Mouse (Mus musculus) midbrain, embryonic 10.5 days (tissue): ENCODE results near the gene Epop. TPM values are rescaled to one million over a fixed set of nuclear protein-coding genes. Genes with fewer than 3 reads are reported as not detected.

Experiments
- DNase-seq: peaks from one replicate; pipeline ENCODE4 v3.0.0-alpha.2; 2017; ENCODE audit warnings: low spot score
- H3K27ac ChIP-seq: fragments of 300-500 bp; sonication (generic); replicated peaks from 2 replicates; pipeline ENCODE4 v1.5.1; 2016; ENCODE audit warnings: mild to moderate bottlenecking
- H3K27me3 ChIP-seq: fragments of 300-500 bp; sonication (generic); 2 replicates; pipeline ENCODE4 v1.6.1; 2016; ENCODE audit warnings: low read depth, mild to moderate bottlenecking; ENCODE audit not compliant: poor library complexity, severe bottlenecking
- H3K36me3 ChIP-seq: fragments of 300-500 bp; sonication (generic); 2 replicates; pipeline ENCODE4 v1.6.1; 2016; ENCODE audit warnings: mild to moderate bottlenecking, moderate library complexity
- H3K4me1 ChIP-seq: fragments of 300-500 bp; sonication (generic); 2 replicates; pipeline ENCODE4 v1.6.1; 2016
- H3K4me3 ChIP-seq: fragments of 300-500 bp; sonication (generic); 2 replicates; pipeline ENCODE4 v1.5.1; 2016; ENCODE audit warnings: mild to moderate bottlenecking, moderate library complexity
- H3K9me3 ChIP-seq: fragments of 300-500 bp; sonication (generic); replicated peaks from 2 replicates; pipeline ENCODE4 v1.6.1; 2016; ENCODE audit warnings: mild to moderate bottlenecking
- WGBS: fragments of 180-500 bp; shearing (Covaris S2); methylation state at CpG from one replicate; pipeline ENCODE4 v1.1.7; 2016; 5-methylcytosine and 5-hydroxymethylcytosine counted together
- polyA plus RNA-seq: library from polyadenylated mRNA; unstranded; fragments of >200 nt; fragmentation: Nextera tagmentation; extraction: Ambion mirVana; gene quantifications from 2 replicates; pipeline ENCODE4 v1.2.1, GENCODE M21; 2016

Gene Epop
- polyA plus RNA-seq, 1 experiment from 2014 or later, result 13.3 TPM

DNA sequence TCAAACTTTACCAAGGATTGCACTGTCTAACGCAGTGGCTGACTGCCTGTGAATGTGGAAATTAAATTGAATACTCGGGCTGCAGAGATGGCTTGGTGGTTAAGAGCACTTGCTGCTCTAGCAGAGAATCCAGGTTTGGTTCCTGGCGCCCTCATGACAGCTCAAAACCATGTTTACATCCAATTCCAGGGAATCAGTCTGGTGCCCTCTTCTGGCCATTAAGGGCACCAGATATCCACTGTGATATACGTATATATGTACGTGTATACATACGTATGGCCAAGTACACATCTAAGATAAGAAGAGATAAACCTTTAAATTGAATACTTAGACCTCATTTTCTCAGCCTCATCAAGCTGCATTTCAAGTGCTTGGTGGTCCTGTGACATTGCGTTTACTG lies 36.7 kb upstream of the Epop start:
- H3K4me1 ChIP-seq, result peaks cover 73% of the 10 kb centered on the region
- H3K9me3 ChIP-seq, result no peaks in the 10 kb centered on the region; the same call in 1 of the 2 replicates
- DNase-seq, result no peak
- peaks cover 65% of the 10 kb centered on the region for H3K36me3 ChIP-seq
- peaks cover 15% of the 10 kb centered on the region for H3K27me3 ChIP-seq
- H3K27ac ChIP-seq, result no peak overlapping the region
- H3K4me3 ChIP-seq, result peak overlapping the region; percentile 95; the same call in 1 of the 2 replicates
- 92% methylated on average over 7 of the region's 7 CpGs for WGBS

DNA sequence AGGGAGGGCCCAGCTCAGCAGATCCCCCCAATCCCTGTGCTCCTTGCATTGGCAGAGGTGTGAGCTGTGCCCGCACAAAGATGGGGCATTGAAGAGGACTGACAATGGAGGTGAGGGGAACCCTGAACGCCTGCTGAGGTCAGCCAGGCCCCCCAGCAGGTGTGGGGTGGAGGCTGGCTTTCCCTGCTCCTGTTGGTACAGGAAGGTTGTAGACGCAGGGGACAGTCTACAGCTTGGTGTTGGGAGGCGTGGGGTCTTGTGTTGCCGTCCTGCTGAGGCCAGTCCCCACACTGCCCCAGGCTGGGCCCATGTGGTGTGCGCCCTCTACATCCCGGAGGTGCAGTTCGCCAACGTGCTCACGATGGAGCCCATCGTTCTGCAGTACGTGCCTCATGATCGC lies 35.9 kb upstream of the Epop start:
- Histone ChIP-seq H3K27me3 (peaks cover 22% of the 10 kb centered on the region), H3K4me3 (peak overlapping the region; percentile 95), H3K36me3 (peaks cover 57% of the 10 kb centered on the region), H3K9me3 (no peaks in the 10 kb centered on the region; the same call in 1 of the 2 replicates), H3K4me1 (peaks cover 74% of the 10 kb centered on the region), H3K27ac (no peak overlapping the region)
- WGBS, result 92% methylated on average over 13 of the region's 13 CpGs
- no peak for DNase-seq

DNA sequence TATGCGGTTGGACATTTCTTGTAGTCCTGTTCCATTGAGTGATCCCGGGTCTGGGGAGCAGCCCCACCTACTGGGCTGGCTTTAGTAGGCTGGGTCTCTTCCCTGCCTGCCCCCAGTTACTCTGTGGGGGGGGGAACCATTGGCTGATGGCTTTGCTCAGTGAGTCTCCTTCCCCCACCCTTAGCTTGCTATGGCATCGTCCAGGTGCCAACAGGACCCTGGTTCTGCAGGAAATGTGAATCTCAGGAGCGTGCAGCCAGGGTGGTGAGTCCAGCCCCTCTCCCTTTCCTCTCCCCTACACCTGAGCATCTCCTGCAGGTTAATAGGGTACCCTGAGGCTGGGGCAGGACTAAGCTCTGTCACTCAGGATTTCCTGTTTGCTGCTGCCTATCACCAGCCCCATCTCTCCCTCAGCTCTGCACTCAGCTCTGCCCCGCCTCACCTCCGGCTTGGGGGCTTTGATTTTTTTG lies 35.3 kb upstream of the Epop start:
- Histone ChIP-seq H3K4me1 (peaks cover 74% of the 10 kb centered on the region), H3K9me3 (no peaks in the 10 kb centered on the region; the same call in 1 of the 2 replicates), H3K36me3 (peaks cover 51% of the 10 kb centered on the region), H3K27ac (peak overlapping the region; percentile 95), H3K4me3 (peak overlapping the region; percentile 95), H3K27me3 (peaks cover 24% of the 10 kb centered on the region)
- WGBS, result 29% methylated on average over 6 of the region's 6 CpGs
- DNase-seq, result no peak

DNA sequence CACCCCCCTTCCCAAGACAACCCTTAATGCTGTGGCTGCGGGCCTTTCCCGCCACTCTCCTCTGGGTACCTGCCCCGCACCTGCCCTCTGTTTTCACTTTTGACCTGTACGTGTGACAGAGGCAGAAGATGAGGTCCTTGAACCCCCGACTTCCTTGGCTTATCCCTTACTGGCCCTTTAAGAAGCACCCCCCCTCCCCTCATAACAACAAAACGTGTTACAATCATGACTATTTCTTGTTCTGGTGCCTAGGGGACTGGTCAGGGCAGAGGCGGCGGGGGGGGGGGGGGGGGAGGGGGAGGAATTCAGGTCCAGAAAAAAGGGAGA lies 34.8 kb upstream of the Epop start:
- peak overlapping the region; percentile 95 for H3K27ac ChIP-seq
- H3K27me3 ChIP-seq, result peaks cover 28% of the 10 kb centered on the region
- H3K36me3 ChIP-seq, result peaks cover 46% of the 10 kb centered on the region
- peaks cover 74% of the 10 kb centered on the region for H3K4me1 ChIP-seq
- H3K4me3 ChIP-seq, result peak overlapping the region; percentile 95
- WGBS, result 1% methylated on average over 6 of the region's 8 CpGs
- H3K9me3 ChIP-seq, result no peaks in the 10 kb centered on the region; the same call in 1 of the 2 replicates
- DNase-seq, result no peak

DNA sequence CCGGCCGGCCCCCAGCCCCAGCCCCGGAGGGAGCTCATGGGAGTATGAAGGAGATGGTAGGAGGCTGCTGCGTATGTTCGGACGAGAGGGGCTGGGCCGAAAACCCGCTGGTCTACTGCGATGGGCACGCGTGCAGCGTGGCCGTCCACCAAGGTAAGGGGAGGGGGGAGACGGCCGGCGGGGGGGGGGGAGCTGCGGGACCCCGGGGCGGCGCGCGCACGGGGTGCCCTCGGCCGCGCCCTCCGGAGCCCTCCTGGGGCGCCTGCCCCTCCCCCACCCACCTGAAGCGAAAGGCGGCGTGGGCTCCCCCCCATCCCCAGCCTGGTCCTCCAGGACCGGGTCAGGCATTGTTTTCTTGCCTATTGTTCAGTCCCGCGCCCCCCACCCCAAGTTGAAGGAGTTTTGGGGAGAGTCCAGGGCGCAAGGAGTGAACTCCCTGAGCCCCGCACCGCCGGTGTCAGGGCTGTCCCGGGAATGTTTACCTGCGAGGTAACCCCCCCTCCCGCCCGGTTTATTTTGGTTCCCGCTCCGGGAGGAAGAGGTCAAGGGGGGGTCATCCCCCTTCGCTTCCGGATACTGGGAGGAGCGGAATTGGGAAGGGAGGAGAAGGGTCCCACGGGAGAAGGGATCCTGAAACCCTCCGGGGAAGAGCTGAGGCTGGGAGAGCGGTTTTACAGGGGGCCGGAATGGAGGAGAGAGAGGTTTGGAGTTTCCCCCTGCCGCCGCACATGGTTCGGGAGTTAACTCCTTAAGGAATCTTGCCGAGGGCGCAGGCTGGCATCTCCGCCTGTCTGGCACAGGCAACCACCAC lies 34.2 kb upstream of the Epop start:
- Histone ChIP-seq H3K9me3 (no peaks in the 10 kb centered on the region; the same call in 1 of the 2 replicates), H3K27me3 (peaks cover 33% of the 10 kb centered on the region), H3K36me3 (peaks cover 40% of the 10 kb centered on the region), H3K4me1 (peaks cover 74% of the 10 kb centered on the region), H3K4me3 (peak overlapping the region; percentile 95), H3K27ac (peak overlapping the region; percentile 95)
- peak; percentile 68 for DNase-seq
- under 1% methylated on average over 44 of the region's 57 CpGs for WGBS

DNA sequence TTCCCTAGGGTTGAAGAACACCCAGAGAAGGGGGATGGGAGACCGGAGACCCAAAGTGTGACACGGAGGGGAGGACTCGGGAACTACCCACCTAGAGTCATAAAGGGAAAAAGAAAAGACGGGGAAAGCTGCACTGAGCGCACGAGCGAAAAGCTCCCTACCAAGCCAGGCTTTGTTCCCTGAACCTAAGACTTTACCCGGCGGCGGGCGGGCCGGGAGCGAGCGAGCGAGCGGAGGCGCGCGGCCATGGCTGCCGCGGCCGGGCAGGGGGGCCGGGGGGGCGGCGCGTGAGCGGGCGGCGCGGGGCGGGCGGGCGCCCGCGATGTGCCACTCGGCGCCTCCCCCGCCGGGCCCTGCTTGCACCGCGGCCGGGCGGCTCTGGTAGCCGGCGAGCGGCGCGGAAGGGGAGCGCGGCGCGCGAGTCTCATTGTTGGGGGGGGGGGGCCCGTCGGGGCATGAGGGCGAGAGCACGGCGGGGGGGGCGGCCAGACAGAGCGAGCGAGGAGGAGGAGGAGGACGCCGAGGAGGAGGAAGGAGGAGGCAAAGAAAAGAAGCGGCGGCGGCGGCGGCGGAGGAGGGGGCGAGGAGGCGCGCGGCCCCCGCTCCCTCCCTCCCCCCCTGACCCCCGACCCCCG lies 33.5 kb upstream of the Epop start, which contains the start of gene Mllt6:
Mllt6 (plus strand) TSS at position 522 of the 635 bp plus-strand sequence.
- Histone ChIP-seq H3K27me3 (peaks cover 40% of the 10 kb centered on the region), H3K9me3 (no peaks in the 10 kb centered on the region; the same call in 1 of the 2 replicates), H3K4me3 (peak within 1 kb of the TSS; percentile 95), H3K4me1 (peaks cover 68% of the 10 kb centered on the region), H3K27ac (peak within 1 kb of the TSS; percentile 95), H3K36me3 (peaks cover 33% of the 10 kb centered on the region)
- WGBS, result 1% methylated on average over 35 of the region's 76 CpGs
- DNase-seq, result peak; percentile 83

DNA sequence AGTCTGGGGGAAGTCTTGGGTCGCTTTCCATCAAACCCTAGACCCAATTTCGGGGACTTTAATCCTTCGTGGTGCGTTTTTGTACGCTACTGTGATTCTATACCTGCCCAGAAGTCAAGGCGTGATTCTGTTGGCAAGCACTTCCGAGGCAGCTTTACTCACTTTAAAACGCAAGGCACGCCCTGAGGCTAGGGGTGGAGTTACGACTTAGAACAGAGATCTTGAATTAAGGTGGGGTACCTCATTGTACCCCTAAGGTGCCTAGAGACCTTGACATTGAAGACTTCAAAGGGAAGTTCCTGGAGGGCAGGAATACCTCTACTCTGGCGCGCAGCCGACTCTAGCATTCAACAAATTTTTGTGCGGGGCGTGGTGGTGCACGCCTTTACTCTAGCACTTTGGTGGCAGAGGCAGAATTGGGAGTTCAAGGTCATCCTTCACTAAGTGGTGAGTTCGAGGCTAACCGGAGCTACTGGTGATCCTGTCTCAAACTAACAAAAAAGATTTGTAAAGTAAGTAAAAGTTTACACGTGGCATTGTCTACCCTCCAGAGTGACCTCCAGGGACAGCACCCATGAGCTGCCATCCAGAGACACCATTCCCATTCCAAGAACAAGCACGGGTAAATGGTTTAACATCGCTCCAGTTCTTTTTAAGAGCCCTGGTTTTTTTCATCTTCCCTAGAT lies 32.8 kb upstream of the Epop start:
- peak overlapping the region; percentile 95 for H3K4me3 ChIP-seq
- H3K36me3 ChIP-seq, result peaks cover 27% of the 10 kb centered on the region
- WGBS, result under 1% methylated on average over 21 of the region's 21 CpGs
- peak overlapping the region; percentile 95 for H3K27ac ChIP-seq
- peaks cover 40% of the 10 kb centered on the region for H3K27me3 ChIP-seq
- H3K9me3 ChIP-seq, result no peaks in the 10 kb centered on the region; the same call in 1 of the 2 replicates
- peak; percentile 43 for DNase-seq
- peaks cover 67% of the 10 kb centered on the region for H3K4me1 ChIP-seq

DNA sequence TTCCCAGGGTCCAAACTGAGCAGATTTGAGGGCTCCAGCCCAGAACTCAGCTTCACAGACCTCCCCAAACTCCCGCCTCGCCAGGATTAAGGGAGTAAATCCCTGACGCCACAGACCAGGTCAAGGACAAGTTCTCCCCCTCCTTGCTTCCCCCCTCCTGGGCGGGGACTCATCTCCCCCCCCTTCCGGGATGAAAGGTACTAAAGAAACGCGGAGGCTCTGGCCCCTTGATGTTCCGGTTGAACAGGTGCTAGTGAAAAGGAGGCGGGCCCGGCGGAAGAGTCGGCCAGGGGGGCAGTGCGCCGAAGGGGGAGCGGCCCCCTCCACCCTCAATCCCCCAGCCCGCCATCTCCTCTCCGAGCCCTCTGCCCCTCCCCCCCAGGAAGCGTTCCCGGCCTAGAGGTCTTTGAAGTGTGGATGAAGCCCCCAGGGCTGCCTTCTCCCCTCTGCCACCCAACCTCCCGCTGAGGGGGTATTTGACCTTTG lies 32.2 kb upstream of the Epop start:
- Histone ChIP-seq H3K27ac (peak overlapping the region; percentile 95), H3K36me3 (peaks cover 20% of the 10 kb centered on the region), H3K4me1 (peaks cover 65% of the 10 kb centered on the region), H3K9me3 (no peaks in the 10 kb centered on the region; the same call in 1 of the 2 replicates), H3K4me3 (peak overlapping the region; percentile 95), H3K27me3 (peaks cover 40% of the 10 kb centered on the region)
- DNase-seq, result peak; percentile 82
- 0% methylated on average over 20 of the region's 20 CpGs for WGBS

DNA sequence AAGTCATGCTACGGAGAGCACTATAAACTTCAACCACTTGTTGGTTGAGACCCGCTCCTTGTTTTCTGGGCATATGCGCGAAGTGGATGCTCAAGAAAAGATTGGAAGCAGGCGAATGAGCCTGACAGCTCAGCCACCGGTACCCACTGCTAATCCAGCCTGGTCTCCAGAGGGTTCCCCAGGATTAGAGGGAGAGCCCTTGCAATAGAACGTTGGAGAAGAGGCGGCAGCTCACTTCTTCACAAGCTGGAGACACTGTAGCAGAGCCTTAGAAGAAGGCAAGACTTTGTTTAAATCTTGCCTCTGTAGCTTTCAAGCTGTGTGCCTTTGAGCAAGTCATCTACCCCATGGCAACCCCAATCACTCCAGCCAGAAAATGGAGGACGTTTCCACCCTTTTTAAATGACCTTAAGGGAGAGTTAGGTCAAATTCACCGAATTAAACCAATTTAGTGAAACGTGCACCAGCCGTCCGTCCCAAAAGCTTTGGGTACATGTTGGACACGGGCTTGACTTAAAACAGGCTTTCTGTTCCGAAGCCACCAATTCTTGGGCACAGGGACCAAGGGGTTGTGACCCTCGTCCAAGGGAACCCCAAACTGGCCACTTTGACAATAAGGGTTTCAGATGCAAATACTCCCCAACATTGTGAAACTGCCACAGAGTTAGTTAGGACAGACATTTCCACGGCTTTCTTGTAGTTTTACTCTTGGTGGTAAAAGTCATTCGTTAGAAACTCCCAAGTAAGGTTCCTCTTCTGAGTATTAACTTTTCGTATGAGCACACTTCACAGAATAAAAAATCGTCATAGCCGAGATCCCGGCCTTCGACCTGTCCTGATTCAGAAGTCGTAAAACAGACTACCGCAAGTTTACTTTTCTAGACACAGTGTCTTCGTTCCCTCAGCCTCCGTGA lies 31.5 kb upstream of the Epop start:
- peaks cover 40% of the 10 kb centered on the region for H3K27me3 ChIP-seq
- H3K27ac ChIP-seq, result peak overlapping the region; percentile 95
- peaks cover 13% of the 10 kb centered on the region for H3K36me3 ChIP-seq
- no peaks in the 10 kb centered on the region; the same call in 1 of the 2 replicates for H3K9me3 ChIP-seq
- no peak for DNase-seq
- H3K4me3 ChIP-seq, result peak overlapping the region; percentile 95
- WGBS, result 2% methylated on average over 27 of the region's 27 CpGs
- peaks cover 68% of the 10 kb centered on the region for H3K4me1 ChIP-seq

DNA sequence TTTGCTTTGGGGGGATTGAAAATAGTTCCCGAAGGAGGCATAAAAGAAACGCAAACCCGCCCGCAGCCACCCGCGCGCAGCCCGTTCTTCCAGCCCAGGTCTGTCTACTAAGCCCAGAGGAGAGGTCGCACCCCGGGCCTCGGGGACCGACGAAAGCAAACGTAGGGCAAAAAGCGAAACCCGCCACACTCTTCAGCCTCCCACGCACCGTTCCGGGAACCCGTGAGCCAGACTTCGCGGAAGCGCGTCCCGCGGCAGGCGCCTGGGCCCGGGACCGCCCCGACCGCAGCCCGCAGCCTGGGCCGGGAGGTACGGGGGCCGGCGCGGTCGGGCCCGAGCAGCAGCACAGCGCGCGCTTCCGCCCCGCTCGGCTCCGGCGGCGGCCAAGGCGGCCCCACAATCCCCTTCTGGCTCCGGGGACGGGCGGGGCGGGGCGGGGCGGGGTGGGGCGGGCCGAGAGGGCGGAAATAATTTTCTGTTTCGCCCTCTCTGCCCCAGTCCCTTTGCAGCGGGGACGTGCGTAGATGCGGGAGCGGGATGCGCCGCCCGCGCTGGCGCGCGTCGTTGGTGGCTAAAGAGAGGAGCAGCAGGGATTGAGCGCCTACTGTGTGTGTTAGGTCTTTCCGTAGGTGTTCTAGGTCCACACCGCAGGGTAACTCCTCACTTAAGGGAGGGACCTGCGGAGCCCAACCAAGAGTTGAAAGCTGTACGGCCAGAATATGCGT lies 30.6 kb upstream of the Epop start:
- Histone ChIP-seq H3K4me3 (peak overlapping the region; percentile 95), H3K27me3 (peaks cover 40% of the 10 kb centered on the region), H3K27ac (peak overlapping the region; percentile 95), H3K9me3 (no peaks in the 10 kb centered on the region), H3K4me1 (peaks cover 64% of the 10 kb centered on the region), H3K36me3 (peaks cover 5% of the 10 kb centered on the region)
- peak; percentile 84 for DNase-seq
- under 1% methylated on average over 78 of the region's 78 CpGs for WGBS

DNA sequence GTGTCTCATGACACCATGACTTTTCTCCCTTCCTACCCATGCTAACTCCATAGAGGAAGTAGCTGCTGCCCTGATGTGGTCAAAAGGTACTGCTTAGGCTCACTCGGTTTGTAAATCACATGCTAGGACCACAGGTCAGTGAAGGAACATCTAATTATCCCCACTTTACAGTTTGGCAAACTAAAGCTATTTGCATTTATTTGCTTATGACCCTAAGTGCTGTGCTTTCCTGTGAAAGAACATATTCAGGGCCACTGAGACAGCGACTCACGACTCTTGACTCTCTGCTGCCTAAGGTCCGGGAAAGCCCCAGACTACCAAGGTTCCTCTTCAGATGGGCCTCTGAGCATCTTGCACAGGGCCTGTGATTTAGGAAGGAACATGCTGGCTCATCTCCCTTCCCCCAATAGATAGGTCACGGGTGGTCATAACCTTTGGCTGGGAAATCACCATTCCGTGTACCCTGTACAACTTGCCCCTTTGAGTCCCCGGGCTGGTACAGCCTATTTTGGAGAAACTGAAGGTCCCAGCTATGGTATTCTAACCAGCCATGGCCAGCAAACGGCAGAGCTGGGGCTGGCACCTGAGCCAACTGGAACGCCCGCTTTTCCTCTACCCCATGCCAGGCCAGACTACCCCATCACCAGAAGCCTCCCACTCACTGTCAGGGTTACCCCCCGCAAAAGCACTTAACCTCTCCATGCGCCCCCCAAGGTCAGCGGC lies 29.9 kb upstream of the Epop start:
- peak overlapping the region; percentile 95 for H3K4me3 ChIP-seq
- peaks cover 57% of the 10 kb centered on the region for H3K4me1 ChIP-seq
- H3K9me3 ChIP-seq, result no peaks in the 10 kb centered on the region
- 11% methylated on average over 13 of the region's 13 CpGs for WGBS
- H3K27ac ChIP-seq, result peak overlapping the region; percentile 95
- no peak for DNase-seq
- H3K27me3 ChIP-seq, result peaks cover 40% of the 10 kb centered on the region
- H3K36me3 ChIP-seq, result no peaks in the 10 kb centered on the region
